Mouse (Mus musculus): Measurements from ENCODE around the gene Gnl2.

GRCm38 (mm10) chr4:124969219-124969848, 47.1 kb upstream of the Gnl2 start:
- TF ChIP-seq GATA1 (IDR thresholded peaks at IDR 0.05; ENCODE audit: low read length) (no peak), TAL1 (IDR thresholded peaks at IDR 0.05; ENCODE audit: low read length) (no peak)
